Comparison of ENCODE assay signal across 7 mouse cellular contexts in the genomic region with DNA sequence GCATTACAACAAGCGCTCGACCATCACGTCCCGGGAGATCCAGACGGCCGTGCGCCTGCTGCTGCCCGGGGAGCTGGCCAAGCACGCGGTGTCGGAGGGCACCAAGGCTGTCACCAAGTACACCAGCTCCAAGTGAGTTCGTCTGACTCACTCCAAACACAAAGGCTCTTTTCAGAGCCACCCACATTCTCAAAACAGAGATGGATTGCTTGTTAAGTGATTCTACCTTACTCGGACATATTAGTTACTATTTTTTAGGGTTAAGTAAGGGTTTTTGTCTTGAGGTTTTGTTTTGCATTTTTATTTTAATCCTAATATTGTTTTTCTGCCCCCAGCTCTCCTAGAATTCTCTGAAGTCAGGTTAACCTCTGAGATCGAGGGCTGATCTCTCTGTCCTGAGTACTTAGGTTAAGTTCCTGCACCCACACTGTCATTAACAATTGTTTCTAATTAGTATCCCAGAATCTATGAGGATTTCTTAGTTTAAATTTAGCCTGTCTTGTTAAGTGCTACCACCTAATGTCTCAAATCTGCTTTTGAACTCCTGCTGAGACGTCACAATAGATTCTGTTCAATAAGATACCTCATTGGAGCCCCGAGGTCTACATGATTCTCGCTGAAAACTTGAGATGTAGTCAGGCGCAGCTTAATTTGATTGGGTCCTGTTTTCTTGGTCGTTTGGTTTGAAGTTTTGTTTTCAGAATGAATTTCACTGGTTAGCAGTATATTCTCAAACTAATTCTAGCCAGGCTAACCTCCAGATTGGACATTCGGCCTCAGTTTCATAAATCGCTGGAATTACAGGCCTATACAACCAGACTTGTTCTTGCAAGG. TPM values are rescaled to one million over a fixed set of nuclear protein-coding genes. Genes with fewer than 3 reads are reported as not detected.
DNase-seq lines count a peak whose midpoint lies in the region; ATAC-seq and TF ChIP-seq lines count a peak whose summit lies in the region.

No protein-coding gene starts in this region.

- peak overlapping the region; percentile 52 for H3K9ac ChIP-seq in limb, embryonic 11.5 days (ENCODE audit: low read length)
- H3K9ac ChIP-seq in stomach, embryonic 15.5 days = no peak overlapping the region; the same call in 1 of the 2 replicates

- H3K9me3 ChIP-seq in limb, embryonic 11.5 days (ENCODE audit: control insufficient read depth, low read length) = no peaks in the 10 kb centered on the region
- H3K9me3 ChIP-seq in stomach, embryonic 15.5 days = no peaks in the 10 kb centered on the region

- no peak for ATAC-seq in limb, embryonic 11.5 days (ENCODE audit: insufficient number of reproducible peaks, low FRiP score, low TSS enrichment, low read depth)
- ATAC-seq in stomach, embryonic 15.5 days (ENCODE audit: insufficient read depth, low FRiP score, low read depth) = 0 out of 2 replicates have a peak, but pooled peaks have one; percentile 1

- TF ChIP-seq POLR2A in testis, adult 2 months (IDR thresholded peaks at IDR 0.05; ENCODE audit: control insufficient read depth, low read depth, low read length) = no peak

- no peaks in the 10 kb centered on the region for H3K36me3 ChIP-seq in testis, adult 2 months (ENCODE audit: control insufficient read depth, insufficient read depth, low read length)
- no peaks in the 10 kb centered on the region for H3K36me3 ChIP-seq in limb, embryonic 11.5 days (ENCODE audit: control insufficient read depth, insufficient read depth, low read length)
- no peaks in the 10 kb centered on the region for H3K36me3 ChIP-seq in stomach, embryonic 15.5 days

- WGBS in limb, embryonic 11.5 days = 17% methylated on average over 14 of the region's 21 CpGs
- WGBS in stomach, embryonic 15.5 days = 19% methylated on average over 16 of the region's 21 CpGs

- no peak for DNase-seq in testis, postnatal 10 days (ENCODE audit: low spot score)
- peak; percentile 66 for DNase-seq in embryo, embryonic 11 days
- peak; percentile 54 for DNase-seq in limb, embryonic 11.5 days (ENCODE audit: low spot score)
- DNase-seq in frontal cortex, postnatal 14 days (ENCODE audit: low spot score in 2 of 2) = no peak
- no peak for DNase-seq in cerebellum, postnatal 4 days (ENCODE audit: low spot score in 2 of 2)

- H3K27ac ChIP-seq in testis, adult 2 months (ENCODE audit: control insufficient read depth, insufficient read depth, low read depth, low read length) = peak overlapping the region; percentile 58
- H3K27ac ChIP-seq in limb, embryonic 11.5 days (replicated peaks; ENCODE audit: low read depth, low read length) = peak overlapping the region; percentile 93
- peak overlapping the region; percentile 75 for H3K27ac ChIP-seq in stomach, embryonic 15.5 days

- H3K27me3 ChIP-seq in testis, adult 2 months (ENCODE audit: control insufficient read depth, insufficient read depth, low read length) = no peaks in the 10 kb centered on the region
- H3K27me3 ChIP-seq in limb, embryonic 11.5 days (ENCODE audit: control insufficient read depth, insufficient read depth, low read length) = no peaks in the 10 kb centered on the region
- H3K27me3 ChIP-seq in stomach, embryonic 15.5 days (replicated peaks) = no peaks in the 10 kb centered on the region

- H3K4me2 ChIP-seq in limb, embryonic 11.5 days (ENCODE audit: low read depth, severe bottlenecking) = peak overlapping the region; percentile 45
- H3K4me2 ChIP-seq in stomach, embryonic 15.5 days = peak overlapping the region; percentile 55

- H3K4me3 ChIP-seq in testis, adult 2 months (ENCODE audit: control insufficient read depth, low read depth, low read length) = peak overlapping the region; percentile 67
- H3K4me3 ChIP-seq in limb, embryonic 11.5 days (ENCODE audit: low read depth, low read length) = peak overlapping the region; percentile 15; the same call in 1 of the 2 replicates
- peak overlapping the region; percentile 37; the same call in 1 of the 2 replicates for H3K4me3 ChIP-seq in stomach, embryonic 15.5 days (replicated peaks)

- no peak for TF ChIP-seq CTCF in testis, adult 2 months (IDR thresholded peaks at IDR 0.05; ENCODE audit: control insufficient read depth, insufficient read depth, insufficient replicate concordance, low read depth, low read length)

- H3K4me1 ChIP-seq in testis, adult 2 months (ENCODE audit: control insufficient read depth, insufficient read depth, low read length) = peaks cover 4% of the 10 kb centered on the region
- H3K4me1 ChIP-seq in limb, embryonic 11.5 days (ENCODE audit: control insufficient read depth, insufficient read depth, low read length) = peaks cover 8% of the 10 kb centered on the region; the same call in 1 of the 2 replicates
- peaks cover 12% of the 10 kb centered on the region for H3K4me1 ChIP-seq in stomach, embryonic 15.5 days

RNA-seq across cellular contexts. Expression of a gene that starts 0.7 kb away (rescaled TPM):
- 155 and 156 TPM in 2 replicates for polyA plus RNA-seq in testis, adult 2 months (2012; rRNA removed)
- polyA plus RNA-seq in limb, embryonic 11.5 days (2014; fragmentation: Nextera tagmentation; extraction: Ambion mirVana) = 1.7 and 4.9 TPM in 2 replicates
- 1.4 and 2.1 TPM in 2 replicates for polyA plus RNA-seq in stomach, embryonic 15.5 days (2015; fragmentation: Nextera tagmentation; extraction: Ambion mirVana)

RNA-seq across cellular contexts. Expression of a gene that starts 1.0 kb away (rescaled TPM):
- 1.8 and 2.1 TPM in 2 replicates for polyA plus RNA-seq in testis, adult 2 months (2012; rRNA removed)
- 7.5 and 10.7 TPM in 2 replicates for polyA plus RNA-seq in limb, embryonic 11.5 days (2014; fragmentation: Nextera tagmentation; extraction: Ambion mirVana)
- polyA plus RNA-seq in stomach, embryonic 15.5 days (2015; fragmentation: Nextera tagmentation; extraction: Ambion mirVana) = 9.6 and 16.6 TPM in 2 replicates

RNA-seq across cellular contexts. Expression of a gene that starts 4.8 kb away (rescaled TPM):
- polyA plus RNA-seq in testis, adult 2 months (2012; rRNA removed) = 5.8 and 7.4 TPM in 2 replicates
- 294 and 298 TPM in 2 replicates for polyA plus RNA-seq in limb, embryonic 11.5 days (2014; fragmentation: Nextera tagmentation; extraction: Ambion mirVana)
- polyA plus RNA-seq in stomach, embryonic 15.5 days (2015; fragmentation: Nextera tagmentation; extraction: Ambion mirVana) = 109 and 120 TPM in 2 replicates

RNA-seq across cellular contexts. Expression of a gene that starts 7.6 kb away (rescaled TPM):
- 0.36 TPM in 1 of 2 replicates, not detected in the other for polyA plus RNA-seq in testis, adult 2 months (2012; rRNA removed)
- 20.0 and 21.2 TPM in 2 replicates for polyA plus RNA-seq in limb, embryonic 11.5 days (2014; fragmentation: Nextera tagmentation; extraction: Ambion mirVana)
- 25.3 and 26.3 TPM in 2 replicates for polyA plus RNA-seq in stomach, embryonic 15.5 days (2015; fragmentation: Nextera tagmentation; extraction: Ambion mirVana)

RNA-seq across cellular contexts. Expression of a gene that starts 22.0 kb away (rescaled TPM):
- 28.8 and 32.6 TPM in 2 replicates for polyA plus RNA-seq in testis, adult 2 months (2012; rRNA removed)
- polyA plus RNA-seq in limb, embryonic 11.5 days (2014; fragmentation: Nextera tagmentation; extraction: Ambion mirVana) = 21.3 and 25.2 TPM in 2 replicates
- 17.3 and 17.7 TPM in 2 replicates for polyA plus RNA-seq in stomach, embryonic 15.5 days (2015; fragmentation: Nextera tagmentation; extraction: Ambion mirVana)

Comparison
In these comparisons a context has a peak if more than half of its experiments do, and no peak if none do; other contexts are left out.
1. H3K4me3 ChIP-seq: peak in every context shown above with its lines; median percentile 67 in testis, adult 2 months; 37 in stomach, embryonic 15.5 days; 15 in limb, embryonic 11.5 days.
2. DNase-seq: peak in embryo, embryonic 11 days (single experiment) and limb, embryonic 11.5 days (single experiment); none in testis, postnatal 10 days (single experiment), frontal cortex, postnatal 14 days (0 of 2) and cerebellum, postnatal 4 days (0 of 2).
3. RNA of a gene that starts 0.7 kb away (polyA plus RNA-seq): 155 to 156 TPM in testis, adult 2 months; 1.4 to 2.1 TPM in stomach, embryonic 15.5 days and 1.7 to 4.9 TPM in limb, embryonic 11.5 days; every median in the first group is over 10 times any median in the second.
4. RNA of a gene that starts 4.8 kb away (polyA plus RNA-seq): 294 to 298 TPM in limb, embryonic 11.5 days and 109 to 120 TPM in stomach, embryonic 15.5 days; 5.8 to 7.4 TPM in testis, adult 2 months; every median in the first group is over 10 times any median in the second.
5. Peak in every context shown above with its lines, with median percentiles within 50 percentile points of each other: H3K27ac ChIP-seq.